Mouse (Mus musculus) neural tube, embryonic 12.5 days (tissue): ENCODE results near the gene Lrrc28. TPM values are rescaled to one million over a fixed set of nuclear protein-coding genes. Genes with fewer than 3 reads are reported as not detected.
A peak's percentile ranks its signal among the peaks of the same experiment; 100 is the strongest.

Source experiments
- ATAC-seq: fragments of 200-750 bp; cut with Nextera tagmentation; 2 replicates; pipeline ENCODE4 v1.8.0; 2017; ENCODE audit warnings: low read depth, mild to moderate bottlenecking, moderate TSS enrichment, moderate library complexity; ENCODE audit not compliant: low FRiP score
- H3K27ac ChIP-seq: fragments of 300-500 bp; sonication (generic); 2 replicates; pipeline ENCODE4 v1.5.1; 2016
- H3K27me3 ChIP-seq: fragments of 300-500 bp; sonication (generic); replicated peaks from 2 replicates; pipeline ENCODE4 v1.6.1; 2016; ENCODE audit warnings: mild to moderate bottlenecking
- H3K36me3 ChIP-seq: fragments of 300-500 bp; sonication (generic); 2 replicates; pipeline ENCODE4 v1.6.1; 2016; ENCODE audit warnings: mild to moderate bottlenecking
- H3K4me1 ChIP-seq: fragments of 300-500 bp; sonication (generic); 2 replicates; pipeline ENCODE4 v1.6.1; 2016
- H3K4me2 ChIP-seq: fragments of 300-500 bp; sonication (generic); replicated peaks from 2 replicates; pipeline ENCODE4 v1.6.1; 2016; ENCODE audit warnings: mild to moderate bottlenecking
- H3K4me3 ChIP-seq: fragments of 300-500 bp; sonication (generic); 2 replicates; pipeline ENCODE4 v1.5.1; 2016
- H3K9ac ChIP-seq: fragments of 300-500 bp; sonication (generic); 2 replicates; pipeline ENCODE4 v1.6.1; 2016; ENCODE audit warnings: mild to moderate bottlenecking
- H3K9me3 ChIP-seq: fragments of 300-500 bp; sonication (generic); 2 replicates; pipeline ENCODE4 v1.6.1; 2016; ENCODE audit warnings: mild to moderate bottlenecking
- WGBS: fragments of 180-500 bp; shearing (Covaris S2); methylation state at CpG from one replicate; pipeline ENCODE4 v1.1.7; 2016; 5-methylcytosine and 5-hydroxymethylcytosine counted together
- polyA plus RNA-seq: library from polyadenylated mRNA; unstranded; fragments of >200 nt; fragmentation: Nextera tagmentation; extraction: Ambion mirVana; gene quantifications from 2 replicates; pipeline ENCODE4 v1.2.1, GENCODE M21; 2016

The Lrrc28 gene
- polyA plus RNA-seq, 1 experiment from 2014 or later: 35.6 TPM

DNA sequence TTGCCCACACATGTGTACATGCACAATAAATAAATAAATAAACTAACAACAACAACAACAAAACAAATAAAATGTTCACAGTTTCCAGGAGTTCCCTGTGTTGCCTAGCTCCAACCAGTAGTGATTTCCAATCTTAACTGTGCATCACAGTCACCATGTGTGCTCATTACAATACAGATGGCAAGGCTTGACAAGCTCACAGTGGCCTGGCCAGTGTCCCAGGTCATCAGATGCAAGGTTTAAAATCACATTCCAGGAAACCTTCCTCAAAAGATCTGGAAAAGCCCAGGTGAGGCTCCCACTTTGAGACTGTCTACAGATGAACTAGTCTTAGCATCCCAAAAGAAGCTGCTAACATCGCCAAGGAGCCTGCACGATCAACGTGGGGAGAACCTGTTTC, 176.9 kb downstream of the Lrrc28 start:
- 86% methylated on average over 3 of the region's 3 CpGs for WGBS
- no peak for ATAC-seq

GRCm38 (mm10) chr7:67466322-67466721, 178.7 kb downstream of the Lrrc28 start:
- Histone ChIP-seq H3K36me3 (no peaks in the 10 kb centered on the region), H3K27me3 (no peaks in the 10 kb centered on the region), H3K4me2 (no peak overlapping the region), H3K4me3 (no peak overlapping the region), H3K4me1 (peaks cover 26% of the 10 kb centered on the region), H3K9me3 (no peaks in the 10 kb centered on the region), H3K27ac (no peak overlapping the region), H3K9ac (no peak overlapping the region)
- no peak for ATAC-seq
- WGBS: 94% methylated on average over 2 of the region's 2 CpGs

More for the DNA sequence above, 176.9 kb downstream of the Lrrc28 start:
- Histone ChIP-seq H3K9ac (no peak overlapping the region), H3K9me3 (no peaks in the 10 kb centered on the region), H3K36me3 (no peaks in the 10 kb centered on the region), H3K4me3 (no peak overlapping the region), H3K27ac (no peak overlapping the region), H3K4me2 (no peak overlapping the region), H3K4me1 (peaks cover 18% of the 10 kb centered on the region), H3K27me3 (no peaks in the 10 kb centered on the region)

DNA sequence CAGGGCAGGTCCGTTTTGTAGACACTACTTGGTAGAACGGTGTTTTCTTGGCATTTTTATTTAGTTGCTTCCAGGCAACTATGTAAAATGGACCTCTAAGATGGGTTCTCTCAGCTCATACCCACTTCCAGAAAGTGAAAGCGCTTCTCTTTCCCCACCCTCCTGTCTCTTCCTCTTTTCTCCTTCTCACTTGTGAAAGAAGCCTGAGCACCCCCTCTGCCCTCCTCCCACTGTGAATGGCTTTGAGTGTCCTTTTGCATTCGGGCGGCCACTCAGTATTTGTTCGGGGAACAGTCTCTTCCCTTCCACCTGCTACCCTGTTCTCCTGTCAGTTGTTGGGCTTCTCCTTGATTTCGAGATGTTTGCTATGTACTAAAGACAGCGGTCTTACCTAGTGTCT, 180.4 kb downstream of the Lrrc28 start:
- 88% methylated on average over 8 of the region's 8 CpGs for WGBS

GRCm38 (mm10) chr7:67463565-67463964, 181.5 kb downstream of the Lrrc28 start:
- Histone ChIP-seq H3K4me2 (no peak overlapping the region), H3K27ac (peak overlapping the region; percentile 15; the same call in 1 of the 2 replicates), H3K36me3 (no peaks in the 10 kb centered on the region), H3K4me1 (peaks cover 20% of the 10 kb centered on the region), H3K4me3 (no peak overlapping the region), H3K9me3 (no peaks in the 10 kb centered on the region), H3K27me3 (no peaks in the 10 kb centered on the region), H3K9ac (no peak overlapping the region)
- 4% methylated on average over 7 of the region's 7 CpGs for WGBS
- peak; percentile 29; the same call in 1 of the 2 replicates for ATAC-seq

More for the DNA sequence above, 180.4 kb downstream of the Lrrc28 start:
- Histone ChIP-seq H3K4me1 (peaks cover 26% of the 10 kb centered on the region), H3K9ac (no peak overlapping the region), H3K9me3 (no peaks in the 10 kb centered on the region), H3K27ac (no peak overlapping the region), H3K36me3 (no peaks in the 10 kb centered on the region), H3K4me3 (no peak overlapping the region), H3K27me3 (no peaks in the 10 kb centered on the region), H3K4me2 (no peak overlapping the region)
- ATAC-seq: no peak

Other genes starting within 250 kb of the Lrrc28 start
- 22.2 and 23.7 TPM in 2 replicates for gene Ttc23, start 2.1 kb upstream of the Lrrc28 start, polyA plus RNA-seq
- 12.0 and 14.7 TPM in 2 replicates for gene Synm, start 114.5 kb upstream of the Lrrc28 start, polyA plus RNA-seq